Mouse (Mus musculus): ENCODE results near the gene Adamtsl1. TPM values are rescaled to one million over a fixed set of nuclear protein-coding genes. Genes with fewer than 3 reads are reported as not detected.
A peak's percentile ranks its signal among the peaks of the same experiment; 100 is the strongest.

Gene Adamtsl1
- polyA plus RNA-seq, 1 experiment from 2014 or later, result 11.5 TPM

DNA sequence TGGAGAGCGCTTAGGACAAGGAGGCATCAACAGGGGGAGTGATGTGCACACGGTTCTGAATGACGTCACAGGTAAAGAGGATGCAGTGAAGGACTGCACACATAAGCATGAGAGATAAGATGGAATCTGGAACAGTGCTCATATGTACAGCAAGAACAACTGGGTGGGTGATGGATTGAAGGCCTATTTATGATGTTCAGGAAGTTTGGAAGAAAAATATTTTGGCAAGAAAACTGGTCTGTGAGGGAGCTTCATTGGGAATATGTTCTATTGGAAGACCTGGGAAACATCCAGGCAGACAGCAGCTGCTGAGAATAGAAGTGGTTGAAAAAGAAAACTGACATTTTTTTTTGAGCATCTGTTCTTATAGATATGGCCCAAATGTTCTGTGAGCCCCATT, 300.4 kb downstream of the Adamtsl1 start:
- Histone ChIP-seq H3K9me3 (ENCODE audit: control insufficient read depth, low read length) (no peaks in the 10 kb centered on the region), H3K27ac (no peak overlapping the region), H3K27me3 (ENCODE audit: control insufficient read depth, insufficient read depth, low read length) (no peaks in the 10 kb centered on the region), H3K4me3 (replicated peaks; ENCODE audit: low read length) (no peak overlapping the region), H3K4me2 (replicated peaks) (no peak overlapping the region), H3K36me3 (replicated peaks; ENCODE audit: control insufficient read depth, insufficient read depth) (no peaks in the 10 kb centered on the region), H3K4me1 (replicated peaks; ENCODE audit: control insufficient read depth, insufficient read depth, low read length) (no peaks in the 10 kb centered on the region), H3K9ac (no peak overlapping the region)
- no peak for DNase-seq (ENCODE audit: low spot score)
- WGBS, result 82% methylated on average over 3 of the region's 3 CpGs
- no peak for ATAC-seq (ENCODE audit: low FRiP score)

DNA sequence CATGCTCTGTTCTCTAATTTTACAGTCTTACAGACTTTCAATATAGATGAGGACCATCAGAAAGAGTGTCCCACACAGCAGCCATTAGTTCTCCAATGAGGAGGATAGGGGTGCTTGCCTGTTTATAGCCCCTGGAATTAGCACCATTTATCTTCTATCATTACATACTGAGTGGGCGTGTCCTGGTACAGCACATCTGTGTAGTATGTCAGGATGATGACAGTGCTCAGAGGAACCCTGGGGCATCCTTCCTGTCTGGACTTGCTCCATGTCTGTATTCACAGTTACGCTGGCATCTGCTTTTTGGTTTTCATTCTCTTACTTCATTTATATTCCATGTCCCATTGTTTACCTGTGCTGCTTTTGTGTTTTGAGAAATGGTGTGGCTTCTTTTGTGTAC, 304.5 kb downstream of the Adamtsl1 start:
- Histone ChIP-seq H3K4me2 (replicated peaks) (no peak overlapping the region), H3K9ac (no peak overlapping the region), H3K36me3 (replicated peaks; ENCODE audit: control insufficient read depth, insufficient read depth) (no peaks in the 10 kb centered on the region), H3K9me3 (ENCODE audit: control insufficient read depth, low read length) (no peaks in the 10 kb centered on the region), H3K4me3 (replicated peaks; ENCODE audit: low read length) (no peak overlapping the region), H3K27me3 (ENCODE audit: control insufficient read depth, insufficient read depth, low read length) (no peaks in the 10 kb centered on the region), H3K27ac (no peak overlapping the region), H3K4me1 (replicated peaks; ENCODE audit: control insufficient read depth, insufficient read depth, low read length) (no peaks in the 10 kb centered on the region)
- no peak for DNase-seq (ENCODE audit: low spot score)
- ATAC-seq (ENCODE audit: low FRiP score), result no peak
- WGBS, result 48% methylated on average over 2 of the region's 2 CpGs

DNA sequence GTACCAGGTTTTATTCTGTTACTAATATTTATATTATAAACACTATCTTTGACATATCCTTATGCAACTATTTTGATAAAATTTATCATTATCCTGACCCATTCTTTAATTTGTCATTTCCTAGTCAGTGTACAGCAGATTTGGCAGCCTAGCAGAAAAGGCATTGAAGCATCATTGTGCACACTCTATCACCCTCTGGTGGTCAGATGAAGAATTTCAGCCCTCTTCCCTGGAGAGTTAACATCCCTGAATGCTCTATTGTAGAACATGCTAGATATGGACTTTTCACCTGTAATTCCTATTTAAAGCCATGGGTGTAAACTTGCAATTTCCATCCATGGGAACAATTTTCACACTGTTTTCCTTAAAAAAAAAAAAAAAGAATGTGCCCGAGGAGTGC, 305.2 kb downstream of the Adamtsl1 start:
- H3K9ac ChIP-seq, result no peak overlapping the region
- DNase-seq (ENCODE audit: low spot score) (peak; percentile 87), ATAC-seq (ENCODE audit: low FRiP score) (0 out of 2 replicates have a peak, but pooled peaks have one; percentile 40)
- H3K4me1 ChIP-seq (replicated peaks; ENCODE audit: control insufficient read depth, insufficient read depth, low read length), result peaks cover 2% of the 10 kb centered on the region; the same call in 1 of the 2 replicates
- no peak overlapping the region for H3K4me3 ChIP-seq (replicated peaks; ENCODE audit: low read length)
- no peaks in the 10 kb centered on the region for H3K9me3 ChIP-seq (ENCODE audit: control insufficient read depth, low read length)
- no peak overlapping the region for H3K27ac ChIP-seq
- H3K4me2 ChIP-seq (replicated peaks), result no peak overlapping the region
- 87% methylated on average over 1 of the region's 1 CpGs for WGBS
- H3K27me3 ChIP-seq (ENCODE audit: control insufficient read depth, insufficient read depth, low read length), result no peaks in the 10 kb centered on the region
- H3K36me3 ChIP-seq (replicated peaks; ENCODE audit: control insufficient read depth, insufficient read depth), result no peaks in the 10 kb centered on the region

DNA sequence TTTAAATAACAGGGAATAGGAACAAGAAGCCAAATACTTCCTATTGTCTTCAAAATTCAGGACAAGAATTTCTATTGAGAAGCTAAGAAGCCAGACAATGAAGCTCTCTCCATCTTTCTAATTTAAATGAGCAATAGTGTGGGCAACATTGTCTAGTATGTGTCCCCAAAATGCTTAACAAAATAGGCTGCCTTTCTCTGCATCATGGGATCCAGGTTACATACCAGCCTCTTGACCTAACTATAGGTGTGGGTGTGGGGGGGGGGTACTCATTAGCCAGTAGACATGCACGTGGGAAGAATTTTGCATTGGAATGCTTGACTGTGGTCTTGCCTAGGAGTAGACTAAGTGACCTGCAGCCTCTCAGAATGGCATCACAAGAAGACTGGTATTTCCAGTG, 305.9 kb downstream of the Adamtsl1 start:
- H3K9me3 ChIP-seq (ENCODE audit: control insufficient read depth, low read length), result no peaks in the 10 kb centered on the region
- no peak overlapping the region for H3K9ac ChIP-seq
- H3K4me1 ChIP-seq (replicated peaks; ENCODE audit: control insufficient read depth, insufficient read depth, low read length), result peaks cover 5% of the 10 kb centered on the region; the same call in 1 of the 2 replicates
- H3K27me3 ChIP-seq (ENCODE audit: control insufficient read depth, insufficient read depth, low read length), result no peaks in the 10 kb centered on the region
- H3K4me2 ChIP-seq (replicated peaks), result no peak overlapping the region
- ATAC-seq (ENCODE audit: low FRiP score), result no peak
- 46% methylated on average over 1 of the region's 1 CpGs for WGBS
- H3K4me3 ChIP-seq (replicated peaks; ENCODE audit: low read length), result no peak overlapping the region
- no peaks in the 10 kb centered on the region for H3K36me3 ChIP-seq (replicated peaks; ENCODE audit: control insufficient read depth, insufficient read depth)
- no peak overlapping the region for H3K27ac ChIP-seq
- no peak for DNase-seq (ENCODE audit: low spot score)

DNA sequence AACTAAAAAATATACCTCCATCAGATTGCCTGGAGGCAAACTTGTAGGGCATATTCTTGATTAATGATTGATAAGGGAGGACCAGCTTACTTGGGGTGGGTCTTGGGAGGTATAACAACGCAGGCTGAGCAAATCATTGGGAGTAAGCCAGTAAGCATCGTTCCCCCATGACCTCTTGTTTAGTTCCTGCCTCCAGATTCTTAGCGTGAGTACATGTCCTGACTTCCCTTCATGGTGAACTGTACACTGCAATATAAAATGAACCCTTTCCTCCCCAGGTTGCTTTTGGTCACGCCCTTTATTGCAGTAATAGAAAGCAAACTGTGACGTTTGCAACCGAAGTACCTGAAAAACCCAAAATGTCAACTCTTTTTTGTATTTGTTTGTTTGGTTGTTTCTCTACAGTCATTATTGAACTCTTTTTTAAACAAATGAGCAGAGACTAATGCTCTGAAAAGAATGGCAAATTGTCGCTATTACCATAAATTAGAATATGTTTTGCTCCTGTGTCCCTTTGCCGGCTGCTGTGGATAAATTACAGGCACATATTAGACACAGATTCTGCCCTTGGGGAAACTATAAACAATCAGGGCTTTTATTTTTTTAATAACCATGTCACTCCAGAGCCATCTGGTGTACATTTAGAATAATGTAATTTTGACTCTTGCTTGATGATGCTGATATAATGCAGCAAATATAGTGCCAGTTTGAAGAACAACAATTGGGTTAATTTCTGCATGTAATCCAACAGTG, 310.2 kb downstream of the Adamtsl1 start:
- ATAC-seq (ENCODE audit: low FRiP score) (peak; percentile 80), DNase-seq (ENCODE audit: low spot score) (peak; percentile 52)
- H3K27me3 ChIP-seq (ENCODE audit: control insufficient read depth, insufficient read depth, low read length), result no peaks in the 10 kb centered on the region
- peak overlapping the region; percentile 15 for H3K4me2 ChIP-seq (replicated peaks)
- peaks cover 5% of the 10 kb centered on the region; the same call in 1 of the 2 replicates for H3K4me1 ChIP-seq (replicated peaks; ENCODE audit: control insufficient read depth, insufficient read depth, low read length)
- no peaks in the 10 kb centered on the region for H3K36me3 ChIP-seq (replicated peaks; ENCODE audit: control insufficient read depth, insufficient read depth)
- peak overlapping the region; percentile 32; the same call in 1 of the 2 replicates for H3K27ac ChIP-seq
- no peaks in the 10 kb centered on the region for H3K9me3 ChIP-seq (ENCODE audit: control insufficient read depth, low read length)
- no peak overlapping the region for H3K9ac ChIP-seq
- WGBS, result 32% methylated on average over 8 of the region's 8 CpGs
- no peak overlapping the region for H3K4me3 ChIP-seq (replicated peaks; ENCODE audit: low read length)

DNA sequence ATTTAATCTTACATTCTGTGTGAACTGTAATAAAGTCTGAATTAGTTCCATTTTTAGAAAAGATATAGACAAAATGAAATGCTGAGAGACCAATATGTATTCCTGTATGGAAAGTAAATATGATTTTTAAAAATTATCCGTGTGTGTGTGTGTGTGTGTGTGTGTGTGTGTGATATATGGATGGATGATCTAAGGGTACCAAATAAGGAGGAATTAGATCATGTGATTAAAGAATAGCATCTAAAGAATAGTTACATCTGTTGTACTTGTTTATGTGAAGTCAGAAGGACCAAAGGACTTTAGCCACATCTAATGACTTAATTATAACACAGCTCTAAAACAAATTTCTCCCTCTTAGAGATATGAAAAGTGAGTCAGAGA, 310.7 kb downstream of the Adamtsl1 start:
- H3K4me3 ChIP-seq (replicated peaks; ENCODE audit: low read length), result no peak overlapping the region
- H3K4me1 ChIP-seq (replicated peaks; ENCODE audit: control insufficient read depth, insufficient read depth, low read length), result peaks cover 5% of the 10 kb centered on the region; the same call in 1 of the 2 replicates
- WGBS, result 69% methylated on average over 1 of the region's 1 CpGs
- H3K36me3 ChIP-seq (replicated peaks; ENCODE audit: control insufficient read depth, insufficient read depth), result no peaks in the 10 kb centered on the region
- no peak overlapping the region for H3K4me2 ChIP-seq (replicated peaks)
- H3K9ac ChIP-seq, result no peak overlapping the region
- ATAC-seq (ENCODE audit: low FRiP score) (0 out of 2 replicates have a peak, but pooled peaks have one; percentile 31), DNase-seq (ENCODE audit: low spot score) (no peak)
- no peaks in the 10 kb centered on the region for H3K27me3 ChIP-seq (ENCODE audit: control insufficient read depth, insufficient read depth, low read length)
- no peak overlapping the region for H3K27ac ChIP-seq
- no peaks in the 10 kb centered on the region for H3K9me3 ChIP-seq (ENCODE audit: control insufficient read depth, low read length)

DNA sequence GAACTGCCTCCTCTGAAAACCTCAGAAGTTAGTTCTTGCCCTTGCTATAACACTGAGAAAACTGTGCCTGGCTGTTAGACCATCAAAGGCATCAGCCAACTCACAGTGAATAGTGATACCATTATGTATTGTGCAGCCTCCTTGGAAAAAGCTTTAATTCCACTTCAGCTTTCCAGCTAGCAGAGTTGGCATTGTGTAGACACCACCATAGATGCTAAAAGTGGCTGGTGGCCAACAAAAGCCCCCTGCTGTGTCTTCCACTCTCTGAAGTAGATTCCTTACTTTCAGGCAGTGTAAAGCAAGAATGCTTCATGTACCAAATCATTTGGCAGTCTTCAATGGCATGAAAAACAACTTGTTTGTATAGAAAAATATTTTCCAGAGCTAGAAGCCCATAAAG, 323.1 kb downstream of the Adamtsl1 start:
- no peak overlapping the region for H3K4me2 ChIP-seq (replicated peaks)
- peak overlapping the region; percentile 59 for H3K27ac ChIP-seq
- 0 out of 2 replicates have a peak, but pooled peaks cover 5% of the 10 kb centered on the region for H3K4me1 ChIP-seq (replicated peaks; ENCODE audit: control insufficient read depth, insufficient read depth, low read length)
- DNase-seq (ENCODE audit: low spot score), result peak; percentile 60
- no peaks in the 10 kb centered on the region for H3K9me3 ChIP-seq (ENCODE audit: control insufficient read depth, low read length)
- no peak overlapping the region for H3K9ac ChIP-seq
- peak; percentile 79 for ATAC-seq (ENCODE audit: low FRiP score)
- H3K4me3 ChIP-seq (replicated peaks; ENCODE audit: low read length), result no peak overlapping the region
- H3K27me3 ChIP-seq (ENCODE audit: control insufficient read depth, insufficient read depth, low read length), result no peaks in the 10 kb centered on the region
- H3K36me3 ChIP-seq (replicated peaks; ENCODE audit: control insufficient read depth, insufficient read depth), result no peaks in the 10 kb centered on the region

DNA sequence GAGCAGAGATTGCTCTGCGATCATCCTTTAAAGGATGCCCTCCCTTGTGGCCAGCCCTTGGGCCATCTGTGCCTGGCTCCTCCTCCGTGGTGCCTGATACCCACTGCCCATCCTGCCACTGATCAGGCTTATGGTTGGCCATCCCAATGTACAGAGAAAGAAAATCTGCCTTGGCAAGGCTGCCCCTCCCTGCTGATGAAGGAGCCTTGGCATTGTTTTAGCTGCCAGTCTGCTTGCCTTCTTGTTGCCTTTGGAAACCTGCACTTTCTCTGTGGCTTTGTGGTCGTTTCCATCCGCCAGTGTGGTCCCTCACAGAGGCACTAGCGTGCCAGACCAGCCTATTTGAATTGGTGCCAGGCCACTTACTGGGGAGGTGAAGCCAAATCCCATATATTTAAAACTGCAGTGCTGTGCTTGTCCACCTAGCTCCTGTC, 323.6 kb downstream of the Adamtsl1 start:
- Histone ChIP-seq H3K9me3 (ENCODE audit: control insufficient read depth, low read length) (no peaks in the 10 kb centered on the region), H3K9ac (no peak overlapping the region), H3K27ac (peak overlapping the region; percentile 59), H3K4me3 (replicated peaks; ENCODE audit: low read length) (no peak overlapping the region), H3K27me3 (ENCODE audit: control insufficient read depth, insufficient read depth, low read length) (no peaks in the 10 kb centered on the region), H3K36me3 (replicated peaks; ENCODE audit: control insufficient read depth, insufficient read depth) (no peaks in the 10 kb centered on the region), H3K4me1 (replicated peaks; ENCODE audit: control insufficient read depth, insufficient read depth, low read length) (peaks cover 5% of the 10 kb centered on the region; the same call in 1 of the 2 replicates), H3K4me2 (replicated peaks) (no peak overlapping the region)
- ATAC-seq (ENCODE audit: low FRiP score) (peak; percentile 82), DNase-seq (ENCODE audit: low spot score) (peak; percentile 74)
- 47% methylated on average over 5 of the region's 5 CpGs for WGBS

DNA sequence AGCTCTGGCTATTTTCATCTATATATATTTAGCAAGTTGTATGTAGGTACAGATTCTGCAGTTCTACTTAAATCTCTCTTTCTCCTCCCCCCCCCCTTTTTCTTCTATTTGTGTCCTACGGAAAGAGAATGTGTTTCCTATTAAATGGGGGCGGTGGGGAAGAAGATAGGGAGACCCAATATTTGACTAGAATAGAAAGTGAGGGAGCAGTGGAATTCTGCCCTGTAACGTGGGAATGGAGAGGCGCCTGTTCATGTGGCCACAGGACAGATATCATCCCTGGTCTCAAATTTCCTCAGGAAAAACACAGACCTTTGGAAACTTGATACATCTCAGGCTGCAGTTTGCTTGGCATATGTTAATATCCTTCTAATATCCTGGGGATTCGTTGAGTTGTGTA, 324.1 kb downstream of the Adamtsl1 start:
- no peak overlapping the region for H3K4me2 ChIP-seq (replicated peaks)
- no peak overlapping the region for H3K9ac ChIP-seq
- no peaks in the 10 kb centered on the region for H3K27me3 ChIP-seq (ENCODE audit: control insufficient read depth, insufficient read depth, low read length)
- DNase-seq (ENCODE audit: low spot score) (no peak), ATAC-seq (ENCODE audit: low FRiP score) (no peak)
- H3K4me3 ChIP-seq (replicated peaks; ENCODE audit: low read length), result no peak overlapping the region
- H3K4me1 ChIP-seq (replicated peaks; ENCODE audit: control insufficient read depth, insufficient read depth, low read length), result peaks cover 5% of the 10 kb centered on the region; the same call in 1 of the 2 replicates
- no peaks in the 10 kb centered on the region for H3K36me3 ChIP-seq (replicated peaks; ENCODE audit: control insufficient read depth, insufficient read depth)
- H3K9me3 ChIP-seq (ENCODE audit: control insufficient read depth, low read length), result no peaks in the 10 kb centered on the region
- WGBS, result 73% methylated on average over 5 of the region's 5 CpGs
- peak overlapping the region; percentile 59; the same call in 1 of the 2 replicates for H3K27ac ChIP-seq

Measured in hindbrain, embryonic 14.5 days (tissue).